Mouse (Mus musculus): ENCODE data around the gene Tjp1. TPM values are rescaled to one million over a fixed set of nuclear protein-coding genes. Genes with fewer than 3 reads are reported as not detected.
A peak's percentile ranks its signal among the peaks of the same experiment; 100 is the strongest.

The Tjp1 gene
- polyA plus RNA-seq, 1 experiment = 62.4 TPM

DNA sequence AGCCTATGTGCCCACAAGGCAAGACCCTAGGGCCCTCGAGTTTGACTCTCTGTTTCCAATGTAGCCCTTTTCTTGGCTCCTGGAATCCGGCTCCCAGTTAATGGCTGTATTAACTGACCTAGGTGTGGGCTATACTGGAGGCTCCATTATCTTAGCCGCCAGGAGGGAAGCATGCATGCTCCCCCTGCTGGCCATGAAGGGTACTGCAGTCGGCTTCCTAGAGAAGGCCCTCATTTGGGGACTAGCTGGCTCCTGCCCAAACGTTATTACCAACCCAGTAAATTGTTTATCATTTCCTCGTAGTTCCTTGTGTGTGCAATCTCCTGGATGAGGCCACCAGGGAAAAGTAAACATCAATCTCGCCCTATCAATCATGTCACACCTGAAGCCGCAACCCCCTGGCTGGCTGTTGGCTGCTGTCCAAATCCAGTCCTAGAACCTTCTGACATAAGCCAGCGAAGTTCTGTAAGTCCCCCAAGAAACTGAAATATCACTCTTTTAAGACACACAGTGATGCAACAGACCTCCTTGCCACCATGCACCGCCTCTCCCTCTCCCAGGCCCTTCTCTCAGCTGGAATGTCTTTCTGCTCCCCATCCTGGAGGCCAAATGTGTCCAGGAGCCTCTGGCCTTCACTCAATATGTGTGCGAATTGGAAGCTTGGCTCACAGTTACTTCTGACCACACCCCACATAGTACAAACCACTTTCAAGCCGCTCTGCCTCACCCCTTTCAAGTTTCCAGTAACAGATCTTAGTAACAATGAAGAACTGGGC is 7.6 kb downstream of the Tjp1 start:
- Histone ChIP-seq H3K4me1 (ENCODE audit: control insufficient read depth, insufficient read depth, low read length) (peaks cover 9% of the 10 kb centered on the region), H3K27ac (ENCODE audit: insufficient read depth, low read length) (0 out of 2 replicates have a peak overlapping the region, but pooled peaks have one; percentile 40), H3K4me3 (ENCODE audit: insufficient read depth, low read length) (no peak overlapping the region)
- TF ChIP-seq POLR2A (IDR thresholded peaks at IDR 0.05; ENCODE audit: extremely low read depth, insufficient read depth, low read length) (no peak), CTCF (IDR thresholded peaks at IDR 0.05; ENCODE audit: extremely low read depth, insufficient read depth, low read length) (peak; percentile 75)

DNA sequence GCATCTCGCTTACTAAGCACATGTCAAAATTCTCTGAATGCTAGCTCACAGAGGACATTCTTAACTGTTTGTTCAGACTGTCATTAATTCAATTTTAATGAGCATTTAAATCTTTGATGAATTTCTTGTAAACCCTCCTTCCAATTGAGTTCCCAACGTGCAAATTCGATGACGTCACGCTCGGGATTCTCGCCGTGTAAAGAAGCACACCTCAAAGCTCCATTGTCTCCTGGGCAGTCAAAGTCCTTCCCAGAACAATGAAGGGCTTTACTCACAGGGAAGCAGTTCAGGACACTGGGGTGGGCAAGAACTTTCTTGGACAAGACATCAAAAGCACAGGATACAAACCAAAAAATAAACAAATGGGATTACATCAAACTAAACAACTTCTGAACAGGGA is 10.7 kb downstream of the Tjp1 start:
- no peak for TF ChIP-seq CTCF (IDR thresholded peaks at IDR 0.05; ENCODE audit: extremely low read depth, insufficient read depth, low read length)
- no peak for TF ChIP-seq POLR2A (IDR thresholded peaks at IDR 0.05; ENCODE audit: extremely low read depth, insufficient read depth, low read length)
- Histone ChIP-seq H3K4me1 (ENCODE audit: control insufficient read depth, insufficient read depth, low read length) (peaks cover 9% of the 10 kb centered on the region), H3K27ac (ENCODE audit: insufficient read depth, low read length) (peak overlapping the region; percentile 52; the same call in 1 of the 2 replicates), H3K4me3 (ENCODE audit: insufficient read depth, low read length) (no peak overlapping the region)

DNA sequence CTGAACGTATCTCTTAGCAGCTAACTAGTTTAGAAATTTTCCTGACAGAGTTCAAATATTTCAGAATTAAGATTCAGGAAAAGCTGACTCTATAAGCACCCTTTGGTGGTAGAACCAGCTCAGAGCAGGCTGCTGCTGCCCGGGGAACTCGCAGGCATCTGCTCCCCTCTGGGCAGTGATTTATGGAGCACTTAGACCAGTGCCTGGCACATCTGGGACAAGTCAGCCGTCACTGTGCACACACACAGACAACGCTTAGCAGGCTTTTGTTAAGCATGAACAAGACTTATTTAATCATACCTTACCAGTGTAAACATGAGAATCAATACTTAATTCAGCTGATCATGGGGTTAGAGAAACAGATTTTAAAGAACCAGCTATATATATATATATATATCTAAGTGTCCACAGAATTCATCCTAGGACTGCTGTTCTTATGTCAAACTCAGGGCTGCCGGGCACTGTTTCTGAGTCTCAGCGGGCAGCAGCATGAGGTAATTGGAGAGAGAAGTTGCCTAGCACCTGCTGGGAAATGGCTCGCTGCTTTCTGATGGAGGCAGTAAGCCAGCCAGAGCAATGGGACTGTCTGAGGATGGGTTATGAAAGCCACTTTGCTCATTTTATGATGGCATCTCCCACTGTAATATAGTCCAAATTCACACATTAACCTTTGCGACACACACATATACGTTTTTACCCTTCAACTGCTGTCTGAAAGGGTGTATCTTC is 14.0 kb downstream of the Tjp1 start:
- H3K4me1 ChIP-seq (ENCODE audit: control insufficient read depth, insufficient read depth, low read length) = peaks cover 9% of the 10 kb centered on the region
- no peak overlapping the region for H3K4me3 ChIP-seq (ENCODE audit: insufficient read depth, low read length)
- no peak for TF ChIP-seq POLR2A (IDR thresholded peaks at IDR 0.05; ENCODE audit: extremely low read depth, insufficient read depth, low read length)
- TF ChIP-seq CTCF (IDR thresholded peaks at IDR 0.05; ENCODE audit: extremely low read depth, insufficient read depth, low read length) = no peak
- no peak overlapping the region for H3K27ac ChIP-seq (ENCODE audit: insufficient read depth, low read length)

DNA sequence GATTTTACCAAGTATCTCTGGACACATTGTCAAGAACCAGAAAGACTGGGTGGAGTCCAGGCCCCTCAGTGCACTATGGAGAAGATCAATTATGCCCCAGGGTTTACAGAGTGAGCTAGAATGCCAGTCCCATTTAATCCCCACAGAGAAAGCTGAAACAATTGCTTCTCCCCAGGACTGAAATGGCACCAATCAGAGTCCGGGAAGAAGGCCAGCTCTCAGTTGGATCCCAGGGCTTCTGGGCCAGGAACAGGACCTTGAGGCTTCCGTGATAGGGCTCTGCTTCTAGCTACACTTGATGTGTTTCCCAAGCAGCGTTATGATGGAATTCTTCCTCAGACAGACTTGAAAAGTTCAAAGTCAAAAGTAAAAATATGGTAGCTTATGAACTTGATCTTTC is 18.2 kb downstream of the Tjp1 start:
- Histone ChIP-seq H3K27ac (ENCODE audit: insufficient read depth, low read length) (no peak overlapping the region), H3K4me3 (ENCODE audit: insufficient read depth, low read length) (no peak overlapping the region), H3K4me1 (ENCODE audit: control insufficient read depth, insufficient read depth, low read length) (peaks cover 9% of the 10 kb centered on the region)
- TF ChIP-seq CTCF (IDR thresholded peaks at IDR 0.05; ENCODE audit: extremely low read depth, insufficient read depth, low read length) = no peak
- TF ChIP-seq POLR2A (IDR thresholded peaks at IDR 0.05; ENCODE audit: extremely low read depth, insufficient read depth, low read length) = no peak

DNA sequence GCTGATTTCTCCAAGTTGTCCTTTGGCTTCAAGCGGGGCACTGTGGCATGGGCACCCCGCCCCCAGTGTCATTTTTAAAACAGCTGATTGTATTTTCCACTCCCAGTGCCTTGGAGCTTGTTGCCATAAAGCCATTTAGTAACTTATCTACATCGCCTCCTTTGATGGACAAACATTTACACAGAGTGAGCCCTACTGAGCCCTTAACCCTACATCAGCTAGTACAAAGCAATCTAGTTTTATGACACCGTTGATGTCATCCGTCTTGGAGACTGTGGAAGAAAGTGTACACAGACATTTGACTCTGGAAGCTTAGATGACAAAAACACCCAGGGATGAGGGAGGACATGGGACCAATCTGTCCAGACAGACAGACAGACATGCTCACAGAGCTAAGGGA is 20.2 kb downstream of the Tjp1 start:
- Histone ChIP-seq H3K4me3 (ENCODE audit: insufficient read depth, low read length) (no peak overlapping the region), H3K27ac (ENCODE audit: insufficient read depth, low read length) (no peak overlapping the region), H3K4me1 (ENCODE audit: control insufficient read depth, insufficient read depth, low read length) (peaks cover 4% of the 10 kb centered on the region; the same call in 1 of the 2 replicates)
- no peak for TF ChIP-seq CTCF (IDR thresholded peaks at IDR 0.05; ENCODE audit: extremely low read depth, insufficient read depth, low read length)
- TF ChIP-seq POLR2A (IDR thresholded peaks at IDR 0.05; ENCODE audit: extremely low read depth, insufficient read depth, low read length) = no peak

- Histone ChIP-seq H3K4me3 (ENCODE audit: insufficient read depth, low read length) (no peak overlapping the region), H3K27ac (ENCODE audit: insufficient read depth, low read length) (no peak overlapping the region), H3K4me1 (ENCODE audit: control insufficient read depth, insufficient read depth, low read length) (peaks cover 6% of the 10 kb centered on the region; the same call in 1 of the 2 replicates)
- TF ChIP-seq POLR2A (IDR thresholded peaks at IDR 0.05; ENCODE audit: extremely low read depth, insufficient read depth, low read length) (no peak), CTCF (IDR thresholded peaks at IDR 0.05; ENCODE audit: extremely low read depth, insufficient read depth, low read length) (no peak)
These were observed 24.9 kb downstream of the Tjp1 start for GRCm38 (mm10) chr7:65502486-65503322.

- TF ChIP-seq POLR2A (IDR thresholded peaks at IDR 0.05; ENCODE audit: extremely low read depth, insufficient read depth, low read length) (no peak), CTCF (IDR thresholded peaks at IDR 0.05; ENCODE audit: extremely low read depth, insufficient read depth, low read length) (no peak)
- H3K4me1 ChIP-seq (ENCODE audit: control insufficient read depth, insufficient read depth, low read length) = peaks cover 5% of the 10 kb centered on the region; the same call in 1 of the 2 replicates
- no peak overlapping the region for H3K4me3 ChIP-seq (ENCODE audit: insufficient read depth, low read length)
- no peak overlapping the region for H3K27ac ChIP-seq (ENCODE audit: insufficient read depth, low read length)
These were observed 26.8 kb downstream of the Tjp1 start for GRCm38 (mm10) chr7:65500746-65501145.

GRCm38 (mm10) chr7:65497733-65498583 is 29.6 kb downstream of the Tjp1 start:
- TF ChIP-seq POLR2A (IDR thresholded peaks at IDR 0.05; ENCODE audit: extremely low read depth, insufficient read depth, low read length) (no peak), CTCF (IDR thresholded peaks at IDR 0.05; ENCODE audit: extremely low read depth, insufficient read depth, low read length) (peak; percentile 61)
- Histone ChIP-seq H3K4me3 (ENCODE audit: insufficient read depth, low read length) (no peak overlapping the region), H3K27ac (ENCODE audit: insufficient read depth, low read length) (no peak overlapping the region), H3K4me1 (ENCODE audit: control insufficient read depth, insufficient read depth, low read length) (peaks cover 5% of the 10 kb centered on the region; the same call in 1 of the 2 replicates)
